Mouse (Mus musculus) cerebellum, postnatal 10 days (tissue): ENCODE data around the gene Krt18.
"Not testable (repeated sequence)": the region's sequence is repeated elsewhere in the genome, so short reads cannot be mapped to it uniquely, and the experiment has no call there.

ENCODE experiments used
- DNase-seq, 2 experiments: peaks; one replicate each; pipeline ENCODE4 v3.0.0; 2021; ENCODE audit warnings: mixed read lengths in 2 of 2

Gene Krt18

DNA sequence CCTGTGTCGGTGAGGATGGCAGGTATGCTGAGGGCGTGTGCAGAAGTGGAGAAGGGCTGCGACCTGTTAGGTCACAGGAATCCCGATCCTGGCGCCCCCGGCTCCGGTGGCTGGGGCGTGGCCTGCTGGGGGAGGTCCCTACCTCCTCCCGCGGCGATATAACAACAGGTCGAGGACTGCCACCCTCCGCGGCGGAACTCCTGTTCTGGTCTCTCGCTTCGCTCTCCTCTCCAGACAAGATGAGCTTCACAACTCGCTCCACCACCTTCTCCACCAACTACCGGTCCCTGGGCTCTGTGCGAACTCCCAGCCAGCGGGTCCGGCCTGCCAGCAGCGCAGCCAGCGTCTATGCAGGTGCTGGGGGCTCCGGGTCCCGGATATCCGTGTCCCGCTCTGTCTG is at the start of gene Krt18:
TSS of gene Krt18 (plus strand) at position 141 of the 400 bp plus-strand sequence.
- DNase-seq = no peak

DNA sequence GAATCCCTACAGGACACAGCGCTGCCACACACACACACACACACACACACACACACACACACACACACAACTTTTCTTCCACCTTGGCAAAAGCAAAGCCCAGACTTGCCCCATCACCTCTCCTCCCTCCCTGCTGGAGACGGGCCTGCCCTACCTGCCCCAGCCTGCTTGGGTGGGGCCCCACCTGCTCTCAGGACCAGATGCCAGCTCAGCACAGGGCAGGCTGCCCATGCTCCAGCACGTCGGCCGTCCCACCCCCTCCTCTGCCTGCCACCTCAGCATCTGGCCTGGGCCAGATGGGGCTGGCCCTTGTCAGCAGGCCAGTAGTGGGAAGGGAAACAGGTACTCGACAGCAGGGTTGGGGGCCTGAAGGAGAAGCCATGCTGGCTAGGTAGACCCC is 47.1 kb upstream of the Krt18 start:
- peak; percentile 27 to 41 for DNase-seq

DNA sequence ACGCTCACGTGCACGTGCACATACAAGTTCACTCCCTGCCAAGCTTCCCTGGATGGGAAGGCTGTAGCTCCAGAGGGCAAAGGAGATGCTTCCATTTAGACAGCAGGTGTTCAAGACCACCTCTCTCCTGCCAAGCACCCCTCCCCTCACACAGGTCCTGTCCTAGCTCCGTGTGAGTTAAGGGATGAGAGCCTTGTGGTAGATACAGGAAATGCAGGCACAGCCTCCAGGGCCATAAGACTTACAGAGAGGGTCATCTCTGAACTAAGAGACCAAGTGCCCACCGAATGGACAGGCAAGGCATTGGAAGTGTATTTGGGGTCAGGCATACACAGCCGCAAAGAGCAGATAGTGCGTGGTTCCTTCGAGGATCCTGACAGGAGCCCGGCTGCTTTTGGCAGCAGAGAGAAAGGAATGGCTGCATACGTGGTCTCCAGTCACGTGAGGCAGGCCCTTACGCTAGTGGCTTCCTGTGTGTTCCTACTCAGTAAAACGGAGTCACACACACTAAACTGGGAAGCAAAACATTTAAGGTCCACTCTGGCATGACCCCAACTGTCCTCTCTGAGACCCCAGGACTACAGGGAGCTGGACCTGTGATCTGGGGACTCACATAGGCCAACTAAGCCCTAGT is 44.5 kb upstream of the Krt18 start:
- no peak for DNase-seq

DNA sequence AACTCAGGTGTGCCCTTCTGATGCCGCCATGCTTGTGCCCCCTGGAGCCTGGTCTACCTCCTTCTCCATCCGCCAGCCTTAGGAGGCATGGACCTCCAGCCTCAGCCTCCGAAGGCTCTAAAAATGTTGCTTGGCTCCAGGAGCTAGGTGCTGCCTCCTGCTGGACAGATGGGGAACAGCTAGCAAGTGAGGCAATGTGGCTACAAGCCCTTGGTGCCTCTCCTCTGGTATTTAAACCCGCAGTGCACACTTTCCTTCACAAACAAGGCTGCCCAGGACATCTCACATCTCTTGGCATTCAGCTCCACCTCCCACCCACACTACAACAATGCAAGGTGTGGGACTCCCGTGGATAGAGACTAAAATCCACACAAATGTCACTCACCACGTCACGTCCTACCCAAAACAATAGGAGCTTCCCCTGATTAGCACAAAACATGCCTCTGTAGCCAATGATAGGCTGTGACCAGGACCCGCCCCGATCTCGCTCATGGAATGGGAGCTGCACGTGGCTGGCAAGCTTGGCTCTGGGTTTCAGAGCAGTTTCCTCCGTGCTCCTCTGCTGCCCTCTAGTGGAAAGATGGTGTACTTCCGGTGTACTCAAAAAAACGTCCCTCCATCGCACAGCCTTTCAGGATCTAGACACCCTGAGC is 43.9 kb upstream of the Krt18 start:
- peak; percentile 96 to 99 for DNase-seq

DNA sequence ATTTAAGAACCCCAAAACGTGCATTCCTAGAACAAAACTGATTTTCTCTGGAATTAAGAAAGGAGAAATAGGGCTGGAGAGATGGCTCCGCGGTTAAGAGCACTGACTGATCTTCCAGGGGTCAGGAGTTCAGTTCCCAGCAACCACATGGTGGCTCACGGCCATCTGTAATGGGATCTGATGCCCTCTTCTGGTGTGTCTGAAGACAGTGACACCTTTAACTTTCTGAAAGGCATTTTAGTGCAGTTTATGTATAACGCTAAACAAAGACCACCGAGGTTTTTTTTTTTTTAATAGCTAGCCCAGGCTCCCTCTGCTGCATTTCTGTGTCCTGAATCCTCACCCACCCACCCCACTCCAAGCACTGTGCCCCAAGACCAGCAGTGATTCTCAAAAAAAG is 43.2 kb upstream of the Krt18 start:
- no peak for DNase-seq

DNA sequence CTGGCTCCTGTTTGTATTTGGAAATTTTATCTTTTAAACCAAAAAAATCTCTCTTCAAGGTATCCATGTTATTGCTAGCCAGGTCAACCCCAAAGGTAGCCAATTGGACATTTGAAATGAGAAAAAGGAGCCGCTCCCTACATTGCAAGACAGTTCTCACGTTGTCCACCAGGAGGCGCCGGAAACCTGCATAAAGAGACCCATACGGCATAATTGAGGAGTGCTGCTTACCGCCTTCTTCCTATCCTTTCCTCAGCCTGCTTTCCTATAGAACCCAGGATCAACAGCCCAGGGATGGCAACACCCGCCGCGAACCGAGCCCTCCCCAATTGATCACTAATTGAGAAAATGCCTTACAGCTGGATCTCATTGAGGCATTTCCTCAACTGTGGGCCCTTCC is 39.9 kb upstream of the Krt18 start:
- peak; percentile 92 to 95 for DNase-seq

DNA sequence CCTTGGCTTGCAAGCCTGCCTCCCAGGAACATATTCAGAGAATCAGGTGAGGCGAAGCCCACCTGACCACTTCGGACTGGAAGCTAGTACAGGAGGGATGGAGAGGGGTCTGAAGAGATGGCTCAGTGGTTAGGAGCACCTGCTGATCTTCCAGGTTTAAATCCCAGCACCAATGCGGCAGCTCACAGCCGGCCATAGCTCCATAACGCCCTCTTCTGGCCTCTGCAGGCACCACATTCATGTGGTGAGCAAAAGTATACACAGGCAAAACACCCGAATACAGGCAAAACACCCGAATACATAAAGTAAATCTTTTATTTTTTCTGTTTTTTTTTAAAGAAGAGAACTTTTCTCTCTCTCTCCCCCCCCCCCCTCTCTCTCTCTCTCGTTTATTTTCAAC is 39.3 kb upstream of the Krt18 start:
- no peak for DNase-seq

DNA sequence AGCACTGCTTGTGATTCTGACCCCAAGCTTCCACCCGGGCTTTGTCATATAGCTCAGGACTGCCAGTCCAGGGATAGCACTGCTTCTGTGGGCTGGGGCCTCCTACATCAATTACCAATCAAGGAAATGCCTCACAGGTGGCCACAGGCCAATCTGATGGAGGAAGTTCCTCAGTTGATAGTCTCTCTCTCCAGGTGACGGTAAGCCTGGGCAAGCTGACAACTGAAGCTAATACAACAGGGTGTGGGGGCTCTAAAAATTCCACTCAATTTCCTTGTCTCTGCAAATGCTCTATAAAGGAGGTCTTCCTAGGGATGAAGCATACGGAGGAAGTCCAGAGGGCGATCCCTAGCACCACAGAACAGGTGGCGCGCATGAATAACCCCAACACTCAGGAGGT is 37.0 kb upstream of the Krt18 start:
- DNase-seq = no peak

DNA sequence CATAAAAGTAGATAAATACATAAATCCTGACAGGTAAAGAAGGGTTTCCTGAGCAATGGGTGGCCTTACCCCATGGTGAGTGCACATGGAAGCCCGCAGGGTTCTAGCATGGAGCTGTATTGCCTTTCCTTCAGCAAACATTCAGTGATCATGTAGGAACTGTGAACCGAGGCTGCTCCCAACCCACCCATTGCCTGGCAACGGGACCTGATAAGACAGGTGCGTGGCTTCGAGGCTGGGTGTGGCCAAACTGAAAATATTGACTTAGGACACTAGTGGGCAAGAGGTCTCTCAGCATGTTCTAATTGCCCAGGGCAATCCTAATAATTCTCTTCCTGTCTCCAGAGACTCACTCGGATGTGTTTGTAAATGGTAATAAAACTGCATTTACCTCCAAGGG is 33.6 kb upstream of the Krt18 start:
- DNase-seq = no peak

DNA sequence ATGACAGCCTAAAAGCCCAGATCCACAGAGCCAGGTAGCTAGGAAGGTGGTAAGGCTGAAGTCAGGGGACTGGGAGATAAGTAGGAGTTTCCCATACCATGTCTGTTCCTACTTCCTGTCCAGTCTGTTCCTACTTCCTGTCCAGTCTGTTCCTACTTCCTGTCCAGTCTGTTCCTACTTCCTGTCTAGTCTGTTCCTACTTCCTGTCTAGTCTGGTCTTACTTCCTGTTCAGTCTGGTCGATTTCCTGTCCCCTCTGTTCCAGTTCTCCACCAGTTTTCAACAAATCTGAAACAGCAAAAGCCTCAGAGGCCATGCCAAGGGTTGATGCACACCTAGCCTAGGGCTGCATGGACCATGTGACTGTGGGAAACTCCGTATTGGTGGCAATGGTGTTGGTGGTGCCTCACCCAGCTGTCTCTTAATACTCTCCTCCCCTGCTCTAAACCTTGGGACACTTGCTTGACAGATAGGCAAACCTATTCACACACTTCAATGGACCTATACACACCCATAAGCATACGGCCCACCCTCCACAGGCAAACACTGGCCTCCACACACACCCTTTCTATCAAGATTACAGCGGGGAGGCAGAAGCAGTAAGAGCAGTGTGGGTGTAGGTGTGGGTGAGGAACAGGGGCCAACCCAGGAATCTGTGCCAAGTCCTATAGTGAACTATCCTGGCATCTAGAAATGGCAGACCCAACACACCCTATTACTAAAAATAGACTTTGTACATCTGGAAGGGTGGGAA is 32.3 kb upstream of the Krt18 start:
- no peak for DNase-seq

DNA sequence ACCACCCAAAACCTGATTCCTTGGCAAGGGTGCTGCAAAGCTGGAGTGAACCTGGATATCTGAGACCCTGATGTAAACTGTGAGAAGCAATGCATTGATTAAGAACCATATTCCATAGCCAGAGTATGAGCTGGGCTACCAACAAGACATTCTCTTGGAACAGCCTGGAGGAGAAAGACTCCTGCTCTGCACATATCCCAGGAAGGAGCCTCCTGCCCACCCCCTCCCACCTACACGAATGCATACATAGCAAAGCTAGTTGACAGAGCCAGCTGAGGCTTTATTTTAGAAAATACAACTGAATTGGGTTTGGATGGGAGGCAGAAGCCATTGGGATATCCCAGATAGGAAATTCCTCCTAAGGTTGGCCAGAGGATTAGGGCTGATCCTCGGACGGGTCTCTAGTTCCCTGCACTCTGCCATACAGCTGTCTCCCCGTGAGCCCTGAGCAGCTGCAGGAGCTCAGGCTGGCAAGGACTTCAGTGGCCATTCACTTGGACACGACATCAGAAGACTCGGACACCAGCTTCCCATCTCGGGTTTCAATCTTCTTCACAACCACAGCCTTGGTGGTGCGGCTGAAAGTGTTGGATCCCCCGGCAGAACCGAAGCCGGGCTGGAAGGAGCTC is 31.4 kb upstream of the Krt18 start:
- not testable (repeated sequence) for DNase-seq

DNA sequence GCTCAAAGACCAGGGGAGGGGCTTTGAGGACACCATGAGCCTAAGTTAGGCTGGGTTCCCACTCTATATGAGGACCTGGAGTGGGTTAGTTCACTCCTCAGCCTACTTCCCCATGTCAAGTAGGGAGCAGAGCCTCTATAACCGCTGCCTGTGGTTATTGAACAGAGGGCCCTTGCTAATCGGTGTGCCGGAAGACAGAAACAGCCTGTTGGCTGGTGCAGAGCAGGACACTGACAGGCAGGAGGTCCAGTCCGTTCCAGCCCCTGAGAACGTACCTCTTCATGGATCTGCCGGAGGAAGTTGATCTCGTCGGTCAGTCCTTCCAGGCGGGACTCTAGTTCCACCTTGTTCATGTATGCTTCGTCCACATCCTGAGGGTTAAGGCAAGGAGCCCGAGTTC is 28.8 kb upstream of the Krt18 start:
- no peak for DNase-seq

DNA sequence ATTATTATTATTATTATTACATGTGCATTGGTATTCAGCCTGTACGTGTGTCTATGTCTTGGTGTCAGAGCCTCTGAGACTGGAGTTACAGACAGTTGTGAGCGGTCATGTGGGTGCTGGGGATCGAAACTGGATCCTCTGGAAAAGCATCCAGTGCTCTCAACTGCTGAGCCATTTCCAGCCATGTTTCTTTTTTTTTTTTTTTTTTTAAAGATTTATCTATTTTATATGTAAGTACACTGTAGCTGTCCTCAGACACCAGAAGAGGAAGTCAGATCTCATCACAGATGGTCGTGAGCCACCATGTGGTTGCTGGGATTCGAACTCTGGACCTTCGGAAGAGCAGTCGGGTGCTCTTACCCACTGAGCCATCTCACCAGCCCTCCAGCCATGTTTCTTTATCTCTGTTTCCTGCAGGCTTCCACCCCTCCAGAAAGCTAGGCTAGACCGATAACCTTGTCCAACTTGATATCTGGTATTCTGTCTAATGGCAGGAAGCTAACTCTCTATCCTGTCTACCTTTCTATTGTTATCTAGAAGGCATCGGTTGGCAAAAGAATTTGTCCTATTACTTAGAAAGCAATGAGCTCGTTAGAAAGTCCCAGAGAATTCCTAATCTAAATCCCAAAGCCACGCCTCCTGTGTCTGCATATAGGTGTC is 28.2 kb upstream of the Krt18 start:
- no peak for DNase-seq

DNA sequence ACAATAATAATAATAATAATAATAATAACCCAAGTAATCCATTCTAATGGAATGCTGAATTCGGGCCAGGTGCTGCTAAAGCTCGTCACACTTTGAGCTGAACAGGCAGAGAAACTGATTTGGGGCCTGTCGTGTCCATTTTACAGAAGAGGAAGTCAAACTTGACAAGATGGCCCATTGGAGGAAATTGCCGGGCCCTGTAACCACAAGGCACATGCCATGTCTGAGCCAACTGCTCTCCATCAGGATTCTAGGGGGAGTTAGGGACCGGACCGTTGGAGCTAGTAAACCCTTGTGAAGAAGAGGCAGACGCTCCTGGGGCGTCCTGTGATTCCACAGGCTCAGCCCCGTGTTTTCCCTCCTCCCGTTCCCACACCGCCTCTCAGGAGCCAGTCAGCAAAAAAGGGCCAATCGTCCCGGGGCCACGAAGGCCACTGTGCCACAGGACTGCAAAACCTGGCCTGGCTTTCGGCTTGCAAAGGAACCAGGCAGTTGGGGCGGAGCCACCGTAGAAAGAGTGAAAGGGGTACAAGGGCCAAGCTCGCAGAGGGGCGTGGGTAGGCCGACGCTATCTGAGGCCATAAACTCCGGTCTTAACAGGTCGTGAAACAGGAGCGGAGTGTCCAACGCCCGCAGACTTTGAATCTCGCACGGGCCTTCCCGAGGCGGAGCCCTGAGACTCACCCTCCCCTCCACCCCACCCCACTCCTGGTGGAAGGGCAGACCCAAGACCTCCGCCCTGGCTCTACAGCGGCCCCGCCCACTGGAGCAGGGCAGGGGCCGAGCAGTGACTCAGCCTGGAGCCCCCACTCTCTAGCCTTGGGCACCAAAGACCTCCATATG is 25.1 kb upstream of the Krt18 start:
- DNase-seq = peak; percentile 40 to 43

DNA sequence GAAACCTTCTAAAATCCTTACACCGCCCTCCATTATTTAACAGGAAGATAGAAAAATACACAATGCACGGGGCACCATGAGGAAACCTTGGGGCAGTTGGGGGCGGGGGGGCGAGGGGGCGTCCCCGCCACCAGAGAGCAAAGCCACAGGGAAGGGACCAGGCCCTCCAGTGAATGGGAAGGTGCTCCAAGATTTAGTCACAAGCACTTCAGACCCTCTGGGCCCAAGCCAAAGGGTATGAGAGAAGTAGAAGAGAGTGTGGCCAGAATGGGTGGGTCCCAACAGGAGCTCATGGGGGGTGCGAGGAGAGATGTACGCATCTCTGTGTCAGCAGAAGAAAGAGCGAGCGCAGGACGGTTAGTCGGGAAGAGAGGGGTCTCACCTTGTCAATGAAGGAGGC is 24.5 kb upstream of the Krt18 start:
- no peak for DNase-seq

DNA sequence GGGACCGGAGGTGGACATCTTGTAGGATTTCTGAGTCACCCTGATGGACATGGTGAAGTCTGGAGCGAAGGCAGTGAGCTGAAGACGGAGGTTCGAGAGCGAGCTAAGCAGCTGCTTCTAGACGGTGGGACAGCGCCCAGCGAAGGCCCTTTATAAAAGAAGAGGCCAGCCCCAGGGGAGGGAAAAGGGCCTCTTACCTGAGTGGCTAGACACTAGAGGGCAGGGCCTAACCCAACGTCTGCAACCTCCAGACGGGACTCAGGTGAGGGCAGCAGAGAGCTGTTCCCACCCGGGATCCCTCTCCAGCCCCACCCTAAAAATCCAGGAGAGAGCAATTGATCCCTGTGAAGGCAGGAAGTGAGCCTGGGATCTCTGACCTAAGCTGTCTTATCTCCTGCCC is 23.8 kb upstream of the Krt18 start, which contains the start of gene Krt8:
TSS of gene Krt8 (minus strand) at position 294 of the 400 bp plus-strand sequence.
- no peak for DNase-seq

DNA sequence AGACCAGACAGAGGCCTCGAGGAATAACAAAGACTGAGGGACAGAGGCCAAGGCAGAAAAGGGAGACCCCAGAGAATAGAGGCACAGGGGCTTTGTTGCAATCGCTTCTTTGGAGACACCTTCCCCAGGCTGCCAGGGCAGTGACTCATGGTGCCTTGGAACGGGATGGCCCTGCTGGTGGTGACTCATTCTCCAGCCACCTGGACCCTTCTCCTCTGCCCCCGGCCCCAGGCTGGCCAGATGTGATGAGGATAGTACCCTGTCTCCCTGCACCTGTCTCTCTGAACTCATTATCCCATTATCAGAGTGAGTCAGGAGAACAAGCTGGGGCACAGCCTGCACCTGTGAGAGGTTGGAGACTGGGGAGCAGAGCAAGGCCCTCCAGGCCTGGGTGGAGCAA is 22.7 kb upstream of the Krt18 start:
- no peak for DNase-seq

DNA sequence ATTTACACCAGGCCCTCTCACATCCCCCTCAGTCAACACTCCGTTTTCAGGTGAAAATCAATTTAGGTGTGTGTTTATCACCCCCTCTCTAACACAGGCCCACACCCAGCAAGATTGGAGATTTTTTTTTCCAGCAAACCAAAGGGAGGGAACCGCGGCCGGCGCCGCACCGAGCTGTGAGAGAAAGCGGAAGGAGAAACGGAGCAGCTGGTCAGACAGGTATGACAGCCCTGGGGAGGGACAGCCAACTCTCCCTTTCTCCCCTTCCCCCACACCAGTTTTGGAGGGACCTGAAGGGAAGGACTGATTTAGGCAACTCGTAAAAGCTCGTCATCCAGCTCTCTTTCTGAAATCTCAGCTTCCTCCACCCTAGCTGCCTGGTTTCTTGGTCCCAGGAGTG is 21.7 kb upstream of the Krt18 start:
- DNase-seq = no peak

DNA sequence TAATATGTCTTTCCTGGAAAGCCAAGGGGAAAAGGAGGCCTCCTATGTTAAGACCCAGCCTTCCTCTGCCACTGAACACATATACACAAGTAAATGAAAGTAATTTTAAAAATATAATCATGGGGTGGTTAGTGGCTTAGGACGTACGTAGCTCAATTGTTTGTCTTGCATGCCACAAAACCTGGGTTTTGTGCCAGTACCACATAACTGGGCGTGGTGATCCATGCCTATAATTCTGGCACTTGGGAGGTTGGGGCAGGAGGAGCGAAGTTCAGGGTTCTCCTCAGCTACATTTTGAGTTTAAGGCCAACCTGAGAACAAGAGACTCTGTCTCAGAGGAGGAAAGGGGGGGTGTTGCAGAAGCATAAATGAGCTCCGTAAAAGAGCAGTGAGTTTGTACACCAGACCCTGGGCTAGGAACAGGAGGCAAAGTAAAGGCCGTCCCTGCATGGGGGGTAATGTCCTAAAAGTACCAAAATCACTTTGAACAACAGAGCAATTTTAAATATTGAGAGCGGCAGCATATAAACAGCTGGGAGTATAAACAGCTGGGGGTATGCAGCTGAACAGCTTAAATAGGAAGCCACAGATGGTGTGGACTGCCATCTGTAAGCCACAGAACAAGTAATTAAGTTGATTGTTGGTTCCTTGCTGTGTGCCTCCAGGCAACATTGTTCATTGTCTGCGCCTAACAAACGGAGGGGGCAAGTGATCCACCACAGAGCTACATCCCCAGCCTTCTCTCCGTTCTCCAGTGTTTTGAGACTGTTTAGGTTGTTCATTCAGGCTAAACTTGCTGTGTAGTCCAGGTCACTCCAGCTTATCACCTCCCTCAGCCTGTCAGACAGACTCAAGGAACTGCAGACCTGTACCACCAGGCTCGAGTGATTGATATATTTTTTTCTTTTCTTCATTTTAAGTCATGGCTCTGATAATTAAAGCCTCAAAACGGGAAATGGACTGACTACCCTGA is 20.6 kb upstream of the Krt18 start:
- DNase-seq = no peak

DNA sequence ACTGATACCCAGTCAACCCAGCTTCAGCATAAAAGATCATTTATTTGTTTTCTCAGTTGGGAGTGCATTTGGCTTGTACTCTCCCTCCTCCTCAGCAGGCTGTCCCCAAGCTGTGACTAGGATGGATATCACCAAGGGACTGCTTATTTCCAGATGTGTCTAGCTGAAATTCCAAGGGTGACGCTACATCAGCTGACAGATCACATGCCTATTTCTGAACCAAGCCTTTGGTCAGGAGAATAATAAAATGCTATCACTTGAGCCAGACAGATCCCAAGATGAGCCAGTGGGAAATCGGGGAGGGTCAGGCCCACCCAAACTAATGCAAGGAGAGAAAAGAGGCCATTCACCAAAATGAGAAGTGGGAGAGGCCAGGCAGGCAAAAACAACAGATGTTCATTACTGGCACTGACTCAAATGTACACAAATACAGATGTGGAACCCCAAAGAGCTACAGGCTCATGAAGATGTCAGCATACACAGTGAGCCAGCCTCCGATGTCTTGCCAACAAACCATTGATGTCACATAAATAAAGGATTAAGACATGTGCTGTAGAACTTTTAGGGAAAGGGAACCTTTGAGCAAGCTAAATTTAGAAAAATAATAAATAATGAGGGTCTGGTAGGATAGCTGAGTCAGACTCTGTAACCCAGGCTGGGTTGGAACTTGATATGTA is 17.3 kb upstream of the Krt18 start:
- DNase-seq = no peak
